Mouse (Mus musculus): ENCODE measurements around the gene Clpb.
A peak's percentile ranks its signal among the peaks of the same experiment; 100 is the strongest.
"Not testable (repeated sequence)": the region's sequence is repeated elsewhere in the genome, so short reads cannot be mapped to it uniquely, and the experiment has no call there.

Clpb gene

GRCm38 (mm10) chr7:101663514-101664159 lies at the start of gene Clpb:
Gene Clpb, plus strand, starts transcription at chr7:101663633.
- peak; percentile 80 for DNase-seq

GRCm38 (mm10) chr7:101615406-101615805 lies 48.0 kb upstream of the Clpb start:
- DNase-seq, result no peak

- DNase-seq, result no peak
Observed at GRCm38 (mm10) chr7:101616136-101616835, 47.1 kb upstream of the Clpb start.

GRCm38 (mm10) chr7:101617438-101618165 lies 45.8 kb upstream of the Clpb start:
- DNase-seq, result no peak

- DNase-seq, result no peak
Observed at GRCm38 (mm10) chr7:101618273-101618672, 45.2 kb upstream of the Clpb start.

GRCm38 (mm10) chr7:101620373-101620772 lies 43.1 kb upstream of the Clpb start:
- peak; percentile 62 for DNase-seq

- not testable (repeated sequence) for DNase-seq
Observed at GRCm38 (mm10) chr7:101621861-101622260, 41.6 kb upstream of the Clpb start.

GRCm38 (mm10) chr7:101624283-101624682 lies 39.1 kb upstream of the Clpb start:
- no peak for DNase-seq

GRCm38 (mm10) chr7:101627166-101627565 lies 36.3 kb upstream of the Clpb start:
- not testable (repeated sequence) for DNase-seq

GRCm38 (mm10) chr7:101628481-101628880 lies 35.0 kb upstream of the Clpb start:
- no peak for DNase-seq

GRCm38 (mm10) chr7:101633629-101634177 lies 29.7 kb upstream of the Clpb start:
- no peak for DNase-seq

- no peak for DNase-seq
Observed at GRCm38 (mm10) chr7:101634513-101634912, 28.9 kb upstream of the Clpb start.

- DNase-seq, result no peak
Observed at GRCm38 (mm10) chr7:101636056-101636455, 27.4 kb upstream of the Clpb start.

GRCm38 (mm10) chr7:101643879-101644278 lies 19.6 kb upstream of the Clpb start:
- no peak for DNase-seq

GRCm38 (mm10) chr7:101649729-101650128 lies 13.7 kb upstream of the Clpb start:
- no peak for DNase-seq

GRCm38 (mm10) chr7:101650565-101650964 lies 12.9 kb upstream of the Clpb start:
- DNase-seq, result peak; percentile 28

- DNase-seq, result peak; percentile 33
Observed at GRCm38 (mm10) chr7:101653681-101654209, 9.7 kb upstream of the Clpb start.

- DNase-seq, result no peak
Observed at GRCm38 (mm10) chr7:101654936-101655335, 8.5 kb upstream of the Clpb start.

- no peak for DNase-seq
Observed at GRCm38 (mm10) chr7:101662006-101662405, 1.4 kb upstream of the Clpb start.

- DNase-seq, result peak; percentile 25
Observed at GRCm38 (mm10) chr7:101666581-101666980, 3.1 kb downstream of the Clpb start.

- no peak for DNase-seq
Observed at GRCm38 (mm10) chr7:101671601-101672280, 8.3 kb downstream of the Clpb start.

GRCm38 (mm10) chr7:101673497-101673896 lies 10.1 kb downstream of the Clpb start:
- no peak for DNase-seq
